Mouse (Mus musculus) lung, adult 2 months (tissue): ENCODE measurements around the gene Galnt10. TPM values are rescaled to one million over a fixed set of nuclear protein-coding genes. Genes with fewer than 3 reads are reported as not detected.

Experiments
- DNase-seq: peaks from one replicate; pipeline ENCODE4 v3.0.0; 2022
- H3K4me1 ChIP-seq: fragments of 200-500 bp; 2 replicates; pipeline ENCODE4 v1.6.1; 2011; ENCODE audit warnings: low read length; ENCODE audit not compliant: control insufficient read depth, insufficient read depth
- H3K4me3 ChIP-seq: fragments of 200-500 bp; replicated peaks from 2 replicates; pipeline ENCODE3; 2011; ENCODE audit warnings: low read depth, mild to moderate bottlenecking, control low read depth, low read length; ENCODE audit errors: extremely low read depth
- CTCF ChIP-seq: fragments of 200-500 bp; IDR thresholded peaks from 2 replicates; pipeline ENCODE4 v1.5.1; 2011; ENCODE audit warnings: mild to moderate bottlenecking, low read length, control low read depth; ENCODE audit not compliant: insufficient read depth
- POLR2A ChIP-seq: fragments of 200-500 bp; IDR thresholded peaks from 2 replicates; pipeline ENCODE4 v1.6.1; 2011; ENCODE audit warnings: low read depth, mild to moderate bottlenecking, control low read depth, low read length, borderline replicate concordance; ENCODE audit errors: extremely low read depth
- WGBS: fragments of 180-500 bp; shearing (Covaris S2); methylation state at CpG from one replicate; pipeline ENCODE4 v1.1.7; 2018; 5-methylcytosine and 5-hydroxymethylcytosine counted together
- polyA plus RNA-seq: library from polyadenylated mRNA; depleted of rRNA; stranded (reverse); fragments of >200 nt; gene quantifications from 2 replicates; pipeline ENCODE4 v1.2.3, GENCODE M21; 2012

Galnt10 gene
- polyA plus RNA-seq, 1 experiment, result 6.4 TPM

- 91% methylated on average over 7 of the region's 7 CpGs for WGBS
- Histone ChIP-seq H3K4me3 (no peak overlapping the region), H3K4me1 (peaks cover 13% of the 10 kb centered on the region)
- no peak for TF ChIP-seq POLR2A
- no peak for TF ChIP-seq CTCF
- no peak for DNase-seq
These were observed 47.5 kb downstream of the Galnt10 start for GRCm38 (mm10) chr11:57692726-57693125.

GRCm38 (mm10) chr11:57694486-57694885 is 49.2 kb downstream of the Galnt10 start:
- TF ChIP-seq POLR2A, result no peak
- TF ChIP-seq CTCF, result no peak
- no peak for DNase-seq
- Histone ChIP-seq H3K4me1 (peaks cover 2% of the 10 kb centered on the region; the same call in 1 of the 2 replicates), H3K4me3 (no peak overlapping the region)
- WGBS, result 88% methylated on average over 6 of the region's 6 CpGs

- 36% methylated on average over 17 of the region's 17 CpGs for whole genome bisulfite sequencing
- DNase-seq, result no peak
These were observed 51.0 kb downstream of the Galnt10 start for GRCm38 (mm10) chr11:57696207-57696676.

GRCm38 (mm10) chr11:57696807-57697251 is 51.6 kb downstream of the Galnt10 start:
- no peak for DNase-seq
- Histone ChIP-seq H3K4me1 (peaks cover 2% of the 10 kb centered on the region; the same call in 1 of the 2 replicates), H3K4me3 (no peak overlapping the region)
- 41% methylated on average over 5 of the region's 5 CpGs for WGBS
- TF ChIP-seq CTCF (no peak), POLR2A (no peak)

More at GRCm38 (mm10) chr11:57696207-57696676, 51.0 kb downstream of the Galnt10 start:
- no peak for TF ChIP-seq CTCF
- Histone ChIP-seq H3K4me3 (no peak overlapping the region), H3K4me1 (peaks cover 2% of the 10 kb centered on the region; the same call in 1 of the 2 replicates)

- WGBS, result 97% methylated on average over 7 of the region's 7 CpGs
- H3K4me1 ChIP-seq, result peaks cover 2% of the 10 kb centered on the region; the same call in 1 of the 2 replicates
- no peak overlapping the region for H3K4me3 ChIP-seq
- DNase-seq, result no peak
- TF ChIP-seq CTCF, result no peak
- no peak for TF ChIP-seq POLR2A
These were observed 54.9 kb downstream of the Galnt10 start for GRCm38 (mm10) chr11:57700114-57700513.

GRCm38 (mm10) chr11:57701193-57701925 is 56.1 kb downstream of the Galnt10 start:
- Histone ChIP-seq H3K4me3 (no peak overlapping the region), H3K4me1 (no peaks in the 10 kb centered on the region; the same call in 1 of the 2 replicates)
- WGBS, result 75% methylated on average over 11 of the region's 11 CpGs
- no peak for TF ChIP-seq CTCF
- no peak for TF ChIP-seq POLR2A
- DNase-seq, result no peak

- TF ChIP-seq CTCF (no peak), POLR2A (no peak)
- DNase-seq, result no peak
- H3K4me1 ChIP-seq, result no peaks in the 10 kb centered on the region
- 70% methylated on average over 5 of the region's 5 CpGs for WGBS
- no peak overlapping the region for H3K4me3 ChIP-seq
These were observed 56.7 kb downstream of the Galnt10 start for GRCm38 (mm10) chr11:57701956-57702355.

- Histone ChIP-seq H3K4me3 (no peak overlapping the region), H3K4me1 (no peaks in the 10 kb centered on the region)
- 82% methylated on average over 1 of the region's 1 CpGs for WGBS
- no peak for TF ChIP-seq POLR2A
- no peak for TF ChIP-seq CTCF
- DNase-seq, result no peak
These were observed 61.4 kb downstream of the Galnt10 start for GRCm38 (mm10) chr11:57706620-57707019.

- WGBS, result 88% methylated on average over 5 of the region's 5 CpGs
- Histone ChIP-seq H3K4me1 (no peaks in the 10 kb centered on the region), H3K4me3 (no peak overlapping the region)
- no peak for DNase-seq
- TF ChIP-seq POLR2A, result no peak
- TF ChIP-seq CTCF, result 0 out of 2 replicates have a peak, but pooled peaks have one; percentile 19
These were observed 62.0 kb downstream of the Galnt10 start for GRCm38 (mm10) chr11:57707114-57707798.
